Mouse (Mus musculus): ENCODE data around the gene Dbx1.

DNA sequence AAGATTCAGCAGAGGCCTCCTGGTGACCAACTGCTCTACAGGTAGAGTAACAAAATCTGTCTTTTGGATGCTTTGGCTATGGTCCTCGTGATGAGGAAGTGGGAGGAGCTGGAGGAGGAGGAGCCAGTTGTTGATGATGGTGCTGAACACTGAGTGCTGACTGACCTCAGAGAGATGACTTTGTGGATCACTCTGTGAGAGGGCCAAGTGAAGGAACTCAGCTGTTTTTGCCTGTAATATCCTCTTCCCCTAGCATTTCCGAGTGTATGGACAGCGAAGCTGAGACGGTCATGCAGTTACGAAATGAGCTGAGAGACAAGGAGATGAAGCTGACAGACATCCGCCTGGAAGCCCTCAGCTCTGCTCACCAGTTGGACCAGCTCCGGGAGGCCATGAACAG, 54.1 kb downstream of the Dbx1 start:
- no peak for TF ChIP-seq CTCF (IDR thresholded peaks at IDR 0.05; ENCODE audit: borderline replicate concordance, control insufficient read depth, extremely low read depth, insufficient read depth, low read length, poor library complexity)
- TF ChIP-seq POLR2A (IDR thresholded peaks at IDR 0.05; ENCODE audit: control insufficient read depth, extremely low read depth, insufficient read depth, low read length, poor library complexity), result no peak
